Mouse (Mus musculus): ENCODE measurements around the gene Sim2.

DNA sequence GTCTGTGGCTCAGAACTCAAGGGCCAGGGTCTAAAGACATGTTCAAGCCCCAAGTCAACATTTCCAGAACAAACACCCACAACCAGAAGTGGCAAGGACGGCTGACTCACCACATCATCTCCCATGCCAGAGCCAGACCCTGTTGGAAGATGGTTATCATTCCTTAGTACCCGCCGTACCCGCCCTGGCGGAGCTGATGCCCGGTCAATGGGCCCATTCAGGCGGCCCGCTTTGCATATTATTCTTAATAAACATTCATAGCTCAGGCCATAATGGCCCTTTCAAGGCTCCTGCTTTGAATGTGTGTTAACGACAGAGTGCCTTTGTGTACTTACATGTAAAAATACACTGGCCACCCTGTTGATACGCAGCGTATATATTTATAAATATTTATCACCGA lies 29.6 kb upstream of the Sim2 start:
- TF ChIP-seq POLR2A (IDR thresholded peaks at IDR 0.05; ENCODE audit: extremely low read depth, insufficient read depth, low read length) (no peak), CTCF (IDR thresholded peaks at IDR 0.05; ENCODE audit: extremely low read depth, insufficient read depth, low read length) (no peak)

Measured in cortical plate, adult 2 months (tissue).